Mouse (Mus musculus): ENCODE measurements around the gene Mark2. TPM values are rescaled to one million over a fixed set of nuclear protein-coding genes. Genes with fewer than 3 reads are reported as not detected.
"Not testable (repeated sequence)": the region's sequence is repeated elsewhere in the genome, so short reads cannot be mapped to it uniquely, and the experiment has no call there.

Gene Mark2
- polyA plus RNA-seq, 1 experiment, result 52.1 TPM

DNA sequence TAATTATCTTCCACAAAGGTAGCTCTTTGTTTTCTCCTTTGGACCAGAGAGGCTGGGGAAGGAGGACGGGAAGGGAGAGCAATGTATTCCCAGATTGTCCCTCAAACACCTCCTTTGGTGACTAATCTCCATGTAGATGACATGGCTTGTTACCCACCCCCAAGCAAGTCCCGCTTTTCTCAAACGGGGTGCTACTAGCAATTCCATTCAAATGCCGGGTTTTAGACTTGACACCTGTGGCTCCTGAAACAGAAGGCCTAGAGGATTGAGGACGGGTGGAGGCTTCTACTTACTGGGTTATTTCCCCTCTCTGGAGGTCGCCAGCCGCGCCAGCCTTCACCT, 40.2 kb upstream of the Mark2 start:
- Histone ChIP-seq H3K4me1 (ENCODE audit: control insufficient read depth, insufficient read depth, low read length) (no peaks in the 10 kb centered on the region), H3K9me3 (replicated peaks; ENCODE audit: control insufficient read depth, insufficient read depth, low read length, poor library complexity, severe bottlenecking) (no peaks in the 10 kb centered on the region), H3K27ac (ENCODE audit: insufficient read depth, low read length) (no peak overlapping the region), H3K27me3 (ENCODE audit: control insufficient read depth, insufficient read depth, low read length, poor library complexity, severe bottlenecking) (no peaks in the 10 kb centered on the region), H3K36me3 (ENCODE audit: control insufficient read depth, insufficient read depth, low read length, poor library complexity, severe bottlenecking) (no peaks in the 10 kb centered on the region), H3K9ac (ENCODE audit: low read depth, poor library complexity, severe bottlenecking) (peak overlapping the region; percentile 92), H3K4me3 (ENCODE audit: low read depth, low read length) (peak overlapping the region; percentile 82)
- TF ChIP-seq EP300 (IDR thresholded peaks at IDR 0.05; ENCODE audit: insufficient read depth, low read depth, low read length) (no peak), CTCF (IDR thresholded peaks at IDR 0.05; ENCODE audit: low read depth, low read length) (no peak), POLR2A (IDR thresholded peaks at IDR 0.05; ENCODE audit: insufficient read depth, low read length) (no peak)

DNA sequence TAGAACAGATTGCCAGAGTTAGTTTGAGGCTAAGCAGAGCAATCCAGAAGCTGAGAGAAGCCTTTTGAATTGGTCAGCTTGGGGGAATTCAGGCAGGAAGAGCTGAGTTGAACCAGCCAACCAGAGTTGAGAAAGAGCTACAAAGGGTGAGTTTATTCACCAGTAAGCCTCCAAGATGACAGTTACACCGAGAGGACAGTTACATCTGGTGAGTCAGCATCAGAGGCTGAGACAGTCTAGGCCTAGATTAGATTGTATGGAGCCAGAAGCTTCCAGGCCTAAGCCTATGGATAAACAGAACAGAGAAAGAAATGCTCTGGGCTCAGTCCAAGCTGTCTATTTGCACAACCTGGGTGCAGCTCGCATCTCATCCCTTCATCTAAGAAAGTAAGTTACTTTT, 36.0 kb upstream of the Mark2 start:
- Histone ChIP-seq H3K9ac (ENCODE audit: low read depth, poor library complexity, severe bottlenecking) (no peak overlapping the region), H3K36me3 (ENCODE audit: control insufficient read depth, insufficient read depth, low read length, poor library complexity, severe bottlenecking) (peaks cover 18% of the 10 kb centered on the region), H3K4me3 (ENCODE audit: low read depth, low read length) (no peak overlapping the region), H3K27ac (ENCODE audit: insufficient read depth, low read length) (no peak overlapping the region), H3K9me3 (replicated peaks; ENCODE audit: control insufficient read depth, insufficient read depth, low read length, poor library complexity, severe bottlenecking) (no peaks in the 10 kb centered on the region), H3K27me3 (ENCODE audit: control insufficient read depth, insufficient read depth, low read length, poor library complexity, severe bottlenecking) (no peaks in the 10 kb centered on the region), H3K4me1 (ENCODE audit: control insufficient read depth, insufficient read depth, low read length) (no peaks in the 10 kb centered on the region)
- TF ChIP-seq CTCF (IDR thresholded peaks at IDR 0.05; ENCODE audit: low read depth, low read length) (no peak), POLR2A (IDR thresholded peaks at IDR 0.05; ENCODE audit: insufficient read depth, low read length) (no peak), EP300 (IDR thresholded peaks at IDR 0.05; ENCODE audit: insufficient read depth, low read depth, low read length) (no peak)

DNA sequence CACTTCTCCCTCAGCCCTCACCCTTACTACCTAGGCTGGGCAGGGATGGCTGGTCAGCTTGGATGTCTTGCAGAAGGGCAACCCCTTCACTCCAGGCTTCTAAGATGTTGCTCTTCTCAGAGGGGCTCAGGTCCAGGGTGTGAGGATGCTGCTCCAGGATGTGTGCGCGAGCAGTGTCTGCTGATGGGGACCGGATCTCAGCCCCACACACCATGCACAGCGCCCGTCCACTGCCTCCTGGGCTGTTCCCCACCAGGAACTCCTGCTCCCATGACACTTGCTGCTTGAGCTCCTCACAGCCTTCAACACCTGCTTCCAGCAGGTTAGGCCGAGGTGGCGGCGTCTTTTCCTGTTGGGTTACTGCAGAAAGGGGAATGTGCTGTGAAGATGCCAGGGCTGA, 32.8 kb upstream of the Mark2 start:
- Histone ChIP-seq H3K9ac (ENCODE audit: low read depth, poor library complexity, severe bottlenecking) (no peak overlapping the region), H3K9me3 (replicated peaks; ENCODE audit: control insufficient read depth, insufficient read depth, low read length, poor library complexity, severe bottlenecking) (no peaks in the 10 kb centered on the region), H3K36me3 (ENCODE audit: control insufficient read depth, insufficient read depth, low read length, poor library complexity, severe bottlenecking) (peaks cover 33% of the 10 kb centered on the region), H3K27me3 (ENCODE audit: control insufficient read depth, insufficient read depth, low read length, poor library complexity, severe bottlenecking) (no peaks in the 10 kb centered on the region), H3K4me1 (ENCODE audit: control insufficient read depth, insufficient read depth, low read length) (no peaks in the 10 kb centered on the region), H3K27ac (ENCODE audit: insufficient read depth, low read length) (no peak overlapping the region), H3K4me3 (ENCODE audit: low read depth, low read length) (no peak overlapping the region)
- TF ChIP-seq CTCF (IDR thresholded peaks at IDR 0.05; ENCODE audit: low read depth, low read length) (no peak), POLR2A (IDR thresholded peaks at IDR 0.05; ENCODE audit: insufficient read depth, low read length) (no peak), EP300 (IDR thresholded peaks at IDR 0.05; ENCODE audit: insufficient read depth, low read depth, low read length) (no peak)

- not testable (repeated sequence) for H3K4me3 ChIP-seq (ENCODE audit: low read depth, low read length); H3K9me3 ChIP-seq (replicated peaks; ENCODE audit: control insufficient read depth, insufficient read depth, low read length, poor library complexity, severe bottlenecking); H3K9ac ChIP-seq (ENCODE audit: low read depth, poor library complexity, severe bottlenecking); H3K4me1 ChIP-seq (ENCODE audit: control insufficient read depth, insufficient read depth, low read length); H3K27me3 ChIP-seq (ENCODE audit: control insufficient read depth, insufficient read depth, low read length, poor library complexity, severe bottlenecking)
- H3K36me3 ChIP-seq (ENCODE audit: control insufficient read depth, insufficient read depth, low read length, poor library complexity, severe bottlenecking), result peaks cover 35% of the 10 kb centered on the region
- H3K27ac ChIP-seq (ENCODE audit: insufficient read depth, low read length), result peak overlapping the region; percentile 89
- TF ChIP-seq EP300 (IDR thresholded peaks at IDR 0.05; ENCODE audit: insufficient read depth, low read depth, low read length), result peak; percentile 76
Observed at GRCm38 (mm10) chr19:7369469-7369868, 27.8 kb upstream of the Mark2 start.

DNA sequence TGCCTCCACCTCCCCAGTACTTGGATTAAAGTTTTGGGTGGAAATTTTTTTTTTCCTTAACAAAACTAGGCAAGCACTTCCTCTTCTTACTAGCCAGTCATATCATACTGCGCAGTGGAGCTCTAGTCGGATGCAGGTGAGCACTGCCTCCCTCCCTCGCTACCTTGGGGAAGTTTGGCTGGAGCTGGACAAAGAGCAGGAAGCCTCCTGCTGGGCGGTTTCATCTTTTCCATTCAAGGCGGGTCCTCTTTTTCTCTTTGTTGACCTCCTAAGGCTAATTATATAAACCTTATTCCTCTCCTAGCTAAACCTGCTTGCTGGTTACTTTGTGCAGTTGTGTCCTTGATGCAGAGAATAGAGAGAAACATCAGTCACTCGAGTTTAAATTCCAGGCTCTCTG, 12.0 kb upstream of the Mark2 start:
- H3K27me3 ChIP-seq (ENCODE audit: control insufficient read depth, insufficient read depth, low read length, poor library complexity, severe bottlenecking), result no peaks in the 10 kb centered on the region
- no peak overlapping the region for H3K27ac ChIP-seq (ENCODE audit: insufficient read depth, low read length)
- no peak overlapping the region for H3K4me3 ChIP-seq (ENCODE audit: low read depth, low read length)
- no peak overlapping the region for H3K9ac ChIP-seq (ENCODE audit: low read depth, poor library complexity, severe bottlenecking)
- no peaks in the 10 kb centered on the region for H3K9me3 ChIP-seq (replicated peaks; ENCODE audit: control insufficient read depth, insufficient read depth, low read length, poor library complexity, severe bottlenecking)
- H3K4me1 ChIP-seq (ENCODE audit: control insufficient read depth, insufficient read depth, low read length), result no peaks in the 10 kb centered on the region
- H3K36me3 ChIP-seq (ENCODE audit: control insufficient read depth, insufficient read depth, low read length, poor library complexity, severe bottlenecking), result no peaks in the 10 kb centered on the region
- TF ChIP-seq POLR2A (IDR thresholded peaks at IDR 0.05; ENCODE audit: insufficient read depth, low read length) (no peak), EP300 (IDR thresholded peaks at IDR 0.05; ENCODE audit: insufficient read depth, low read depth, low read length) (peak; percentile 69; the same call in 1 of the 2 replicates), CTCF (IDR thresholded peaks at IDR 0.05; ENCODE audit: low read depth, low read length) (no peak)

GRCm38 (mm10) chr19:7352809-7353495, 11.3 kb upstream of the Mark2 start:
- TF ChIP-seq CTCF (IDR thresholded peaks at IDR 0.05; ENCODE audit: low read depth, low read length) (no peak), EP300 (IDR thresholded peaks at IDR 0.05; ENCODE audit: insufficient read depth, low read depth, low read length) (no peak), POLR2A (IDR thresholded peaks at IDR 0.05; ENCODE audit: insufficient read depth, low read length) (no peak)
- Histone ChIP-seq H3K27ac (ENCODE audit: insufficient read depth, low read length) (no peak overlapping the region), H3K36me3 (ENCODE audit: control insufficient read depth, insufficient read depth, low read length, poor library complexity, severe bottlenecking) (no peaks in the 10 kb centered on the region), H3K27me3 (ENCODE audit: control insufficient read depth, insufficient read depth, low read length, poor library complexity, severe bottlenecking) (no peaks in the 10 kb centered on the region), H3K4me1 (ENCODE audit: control insufficient read depth, insufficient read depth, low read length) (no peaks in the 10 kb centered on the region), H3K4me3 (ENCODE audit: low read depth, low read length) (no peak overlapping the region), H3K9ac (ENCODE audit: low read depth, poor library complexity, severe bottlenecking) (no peak overlapping the region), H3K9me3 (replicated peaks; ENCODE audit: control insufficient read depth, insufficient read depth, low read length, poor library complexity, severe bottlenecking) (no peaks in the 10 kb centered on the region)
